Mouse (Mus musculus): ENCODE measurements at regions not wholly inside any gene's neighbourhood (a gene's known extent, or its start where the extent isn't known, plus 50 kb on each side); places are given as distances from the start of the nearest gene placed in this dataset.

GRCm38 (mm10) chr8:26501814-26502572 is 382.7 kb downstream of the Gm45692 start:
- TF ChIP-seq CTCF (IDR thresholded peaks at IDR 0.05; ENCODE audit: borderline replicate concordance, insufficient read depth, low read depth, low read length) (no peak), POLR2A (IDR thresholded peaks at IDR 0.05; ENCODE audit: borderline replicate concordance, insufficient read depth, low read length) (no peak)

Data from cerebellum, adult 2 months (tissue).